Mouse (Mus musculus): Measurements from ENCODE around the gene Hes7. TPM values are rescaled to one million over a fixed set of nuclear protein-coding genes. Genes with fewer than 3 reads are reported as not detected.

Hes7 gene
- polyA plus RNA-seq, 1 experiment, result not detected

DNA sequence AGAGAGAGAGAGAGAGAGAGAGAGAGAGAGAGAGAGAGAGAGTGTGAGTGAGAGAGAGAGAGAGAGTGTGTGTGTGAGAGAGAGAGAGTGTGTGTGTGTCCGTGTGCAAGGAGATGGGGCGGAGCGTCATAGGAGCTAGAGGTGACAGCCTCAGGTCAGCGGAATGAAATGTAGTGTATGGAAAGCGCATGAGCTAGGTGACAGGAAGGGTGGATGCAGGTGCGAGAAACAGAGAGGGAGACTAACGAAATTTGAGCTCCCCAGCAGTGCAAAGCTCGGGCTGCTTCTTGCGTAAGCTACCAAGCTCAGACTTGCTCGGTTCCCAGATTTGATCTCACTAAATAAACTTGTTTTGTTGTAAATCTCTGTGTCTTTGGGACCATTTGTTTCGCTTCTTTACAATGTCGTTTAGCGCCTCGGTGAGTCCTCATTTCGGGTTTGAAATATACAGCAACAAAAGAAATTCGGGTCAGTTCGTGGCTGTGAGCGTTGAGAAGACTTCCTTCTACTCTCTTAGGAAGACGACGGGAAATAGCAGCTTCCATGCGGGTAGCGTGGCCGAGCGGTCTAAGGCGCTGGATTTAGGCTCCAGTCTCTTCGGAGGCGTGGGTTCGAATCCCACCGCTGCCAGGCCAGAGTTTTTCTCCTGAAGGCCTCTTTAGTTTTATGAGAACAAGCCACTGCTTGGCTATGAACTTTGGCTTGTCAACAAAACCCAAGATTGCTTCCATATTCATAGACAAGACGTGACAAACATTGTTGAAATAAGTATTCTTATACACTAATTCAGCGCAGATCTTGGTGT is 3.7 kb downstream of the Hes7 start:
- no peak for TF ChIP-seq CTCF (IDR thresholded peaks at IDR 0.05; ENCODE audit: low read depth, low read length)
- TF ChIP-seq EP300 (IDR thresholded peaks at IDR 0.05; ENCODE audit: insufficient read depth, low read depth, low read length), result 0 out of 2 replicates have a peak, but pooled peaks have one; percentile 16
- Histone ChIP-seq H3K4me3 (ENCODE audit: low read depth, low read length) (peak overlapping the region; percentile 89), H3K9ac (ENCODE audit: low read depth, poor library complexity, severe bottlenecking) (peak overlapping the region; percentile 52), H3K9me3 (replicated peaks; ENCODE audit: control insufficient read depth, insufficient read depth, low read length, poor library complexity, severe bottlenecking) (no peaks in the 10 kb centered on the region), H3K27me3 (ENCODE audit: control insufficient read depth, insufficient read depth, low read length, poor library complexity, severe bottlenecking) (peaks cover 17% of the 10 kb centered on the region), H3K27ac (ENCODE audit: insufficient read depth, low read length) (peak overlapping the region; percentile 35; the same call in 1 of the 2 replicates), H3K4me1 (ENCODE audit: control insufficient read depth, insufficient read depth, low read length) (peaks cover 2% of the 10 kb centered on the region), H3K36me3 (ENCODE audit: control insufficient read depth, insufficient read depth, low read length, poor library complexity, severe bottlenecking) (no peaks in the 10 kb centered on the region)

DNA sequence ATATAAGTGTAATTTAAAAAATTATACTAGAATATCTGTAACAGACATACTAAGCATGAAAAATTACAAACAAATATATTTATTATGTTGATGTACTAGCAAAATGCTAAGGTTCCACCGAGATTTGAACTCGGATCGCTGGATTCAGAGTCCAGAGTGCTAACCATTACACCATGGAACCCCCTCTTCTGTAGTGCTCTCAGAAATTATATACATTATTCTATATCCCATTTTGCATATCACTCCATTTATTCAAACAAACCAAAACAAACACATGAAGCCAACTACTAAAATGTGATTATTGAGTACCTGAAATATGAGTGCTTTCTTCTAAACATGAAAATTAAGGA is 4.3 kb downstream of the Hes7 start:
- H3K27ac ChIP-seq (ENCODE audit: insufficient read depth, low read length), result no peak overlapping the region
- H3K27me3 ChIP-seq (ENCODE audit: control insufficient read depth, insufficient read depth, low read length, poor library complexity, severe bottlenecking), result peaks cover 17% of the 10 kb centered on the region
- no peak for TF ChIP-seq EP300 (IDR thresholded peaks at IDR 0.05; ENCODE audit: insufficient read depth, low read depth, low read length)
- no peaks in the 10 kb centered on the region for H3K36me3 ChIP-seq (ENCODE audit: control insufficient read depth, insufficient read depth, low read length, poor library complexity, severe bottlenecking)
- no peaks in the 10 kb centered on the region for H3K9me3 ChIP-seq (replicated peaks; ENCODE audit: control insufficient read depth, insufficient read depth, low read length, poor library complexity, severe bottlenecking)
- H3K4me3 ChIP-seq (ENCODE audit: low read depth, low read length), result no peak overlapping the region
- peaks cover 2% of the 10 kb centered on the region for H3K4me1 ChIP-seq (ENCODE audit: control insufficient read depth, insufficient read depth, low read length)
- no peak overlapping the region for H3K9ac ChIP-seq (ENCODE audit: low read depth, poor library complexity, severe bottlenecking)

- peaks cover 2% of the 10 kb centered on the region for H3K4me1 ChIP-seq (ENCODE audit: control insufficient read depth, insufficient read depth, low read length)
- H3K27me3 ChIP-seq (ENCODE audit: control insufficient read depth, insufficient read depth, low read length, poor library complexity, severe bottlenecking), result peaks cover 12% of the 10 kb centered on the region
- peak overlapping the region; percentile 90 for H3K4me3 ChIP-seq (ENCODE audit: low read depth, low read length)
- H3K9me3 ChIP-seq (replicated peaks; ENCODE audit: control insufficient read depth, insufficient read depth, low read length, poor library complexity, severe bottlenecking), result no peaks in the 10 kb centered on the region
- 0 out of 2 replicates have a peak overlapping the region, but pooled peaks have one; percentile 14 for H3K27ac ChIP-seq (ENCODE audit: insufficient read depth, low read length)
- no peaks in the 10 kb centered on the region for H3K36me3 ChIP-seq (ENCODE audit: control insufficient read depth, insufficient read depth, low read length, poor library complexity, severe bottlenecking)
- H3K9ac ChIP-seq (ENCODE audit: low read depth, poor library complexity, severe bottlenecking), result peak overlapping the region; percentile 34
- peak; percentile 39 for TF ChIP-seq CTCF (IDR thresholded peaks at IDR 0.05; ENCODE audit: low read depth, low read length)
- TF ChIP-seq POLR2A (IDR thresholded peaks at IDR 0.05; ENCODE audit: insufficient read depth, low read length), result no peak
Measured at GRCm38 (mm10) chr11:69125041-69125851, 5.0 kb downstream of the Hes7 start.

GRCm38 (mm10) chr11:69125852-69125918 is 5.5 kb downstream of the Hes7 start, which contains the start of gene Aloxe3:
TSS of gene Aloxe3 (plus strand) at chr11:69125896.
- H3K27me3 ChIP-seq (ENCODE audit: control insufficient read depth, insufficient read depth, low read length, poor library complexity, severe bottlenecking), result peaks cover 8% of the 10 kb centered on the region
- no peak for TF ChIP-seq CTCF (IDR thresholded peaks at IDR 0.05; ENCODE audit: low read depth, low read length)
- TF ChIP-seq EP300 (IDR thresholded peaks at IDR 0.05; ENCODE audit: insufficient read depth, low read depth, low read length), result no peak
- TF ChIP-seq POLR2A (IDR thresholded peaks at IDR 0.05; ENCODE audit: insufficient read depth, low read length), result no peak
- peak within 1 kb of the TSS; percentile 90 for H3K4me3 ChIP-seq (ENCODE audit: low read depth, low read length)
- no peaks in the 10 kb centered on the region for H3K9me3 ChIP-seq (replicated peaks; ENCODE audit: control insufficient read depth, insufficient read depth, low read length, poor library complexity, severe bottlenecking)
- peaks cover 2% of the 10 kb centered on the region for H3K4me1 ChIP-seq (ENCODE audit: control insufficient read depth, insufficient read depth, low read length)
- H3K27ac ChIP-seq (ENCODE audit: insufficient read depth, low read length), result 0 out of 2 replicates have a peak within 1 kb of the TSS, but pooled peaks have one; percentile 14
- H3K36me3 ChIP-seq (ENCODE audit: control insufficient read depth, insufficient read depth, low read length, poor library complexity, severe bottlenecking), result no peaks in the 10 kb centered on the region
- peak within 1 kb of the TSS; percentile 34 for H3K9ac ChIP-seq (ENCODE audit: low read depth, poor library complexity, severe bottlenecking)

GRCm38 (mm10) chr11:69125919-69126705 is 5.9 kb downstream of the Hes7 start:
- H3K27me3 ChIP-seq (ENCODE audit: control insufficient read depth, insufficient read depth, low read length, poor library complexity, severe bottlenecking), result peaks cover 4% of the 10 kb centered on the region
- peaks cover 2% of the 10 kb centered on the region for H3K4me1 ChIP-seq (ENCODE audit: control insufficient read depth, insufficient read depth, low read length)
- H3K9me3 ChIP-seq (replicated peaks; ENCODE audit: control insufficient read depth, insufficient read depth, low read length, poor library complexity, severe bottlenecking), result no peaks in the 10 kb centered on the region
- peak overlapping the region; percentile 34 for H3K9ac ChIP-seq (ENCODE audit: low read depth, poor library complexity, severe bottlenecking)
- peak overlapping the region; percentile 90 for H3K4me3 ChIP-seq (ENCODE audit: low read depth, low read length)
- no peak overlapping the region for H3K27ac ChIP-seq (ENCODE audit: insufficient read depth, low read length)
- no peaks in the 10 kb centered on the region for H3K36me3 ChIP-seq (ENCODE audit: control insufficient read depth, insufficient read depth, low read length, poor library complexity, severe bottlenecking)
- TF ChIP-seq EP300 (IDR thresholded peaks at IDR 0.05; ENCODE audit: insufficient read depth, low read depth, low read length) (no peak), POLR2A (IDR thresholded peaks at IDR 0.05; ENCODE audit: insufficient read depth, low read length) (no peak), CTCF (IDR thresholded peaks at IDR 0.05; ENCODE audit: low read depth, low read length) (no peak)

GRCm38 (mm10) chr11:69126706-69127095 is 6.5 kb downstream of the Hes7 start:
- H3K9me3 ChIP-seq (replicated peaks; ENCODE audit: control insufficient read depth, insufficient read depth, low read length, poor library complexity, severe bottlenecking), result no peaks in the 10 kb centered on the region
- peak overlapping the region; percentile 34 for H3K9ac ChIP-seq (ENCODE audit: low read depth, poor library complexity, severe bottlenecking)

More at GRCm38 (mm10) chr11:69126706-69127095, 6.5 kb downstream of the Hes7 start:
- Histone ChIP-seq H3K4me1 (ENCODE audit: control insufficient read depth, insufficient read depth, low read length) (peaks cover 2% of the 10 kb centered on the region), H3K27ac (ENCODE audit: insufficient read depth, low read length) (no peak overlapping the region), H3K27me3 (ENCODE audit: control insufficient read depth, insufficient read depth, low read length, poor library complexity, severe bottlenecking) (no peaks in the 10 kb centered on the region), H3K36me3 (ENCODE audit: control insufficient read depth, insufficient read depth, low read length, poor library complexity, severe bottlenecking) (no peaks in the 10 kb centered on the region), H3K4me3 (ENCODE audit: low read depth, low read length) (no peak overlapping the region)
- TF ChIP-seq CTCF (IDR thresholded peaks at IDR 0.05; ENCODE audit: low read depth, low read length) (no peak), POLR2A (IDR thresholded peaks at IDR 0.05; ENCODE audit: insufficient read depth, low read length) (no peak), EP300 (IDR thresholded peaks at IDR 0.05; ENCODE audit: insufficient read depth, low read depth, low read length) (no peak)

All from ES-Bruce4 (cell line).